Mouse (Mus musculus) bone marrow macrophage, adult 2 months (primary cell): ENCODE data around the gene Srgap3.

Experiments used
- CTCF ChIP-seq: IDR thresholded peaks from 2 replicates; pipeline ENCODE4 v1.5.1; 2012; ENCODE audit warnings: low read depth, mild to moderate bottlenecking, low read length, moderate library complexity
- POLR2A ChIP-seq: IDR thresholded peaks from 2 replicates; pipeline ENCODE4 v1.6.1; 2012; ENCODE audit warnings: mild to moderate bottlenecking, low read depth, low read length, borderline replicate concordance

DNA sequence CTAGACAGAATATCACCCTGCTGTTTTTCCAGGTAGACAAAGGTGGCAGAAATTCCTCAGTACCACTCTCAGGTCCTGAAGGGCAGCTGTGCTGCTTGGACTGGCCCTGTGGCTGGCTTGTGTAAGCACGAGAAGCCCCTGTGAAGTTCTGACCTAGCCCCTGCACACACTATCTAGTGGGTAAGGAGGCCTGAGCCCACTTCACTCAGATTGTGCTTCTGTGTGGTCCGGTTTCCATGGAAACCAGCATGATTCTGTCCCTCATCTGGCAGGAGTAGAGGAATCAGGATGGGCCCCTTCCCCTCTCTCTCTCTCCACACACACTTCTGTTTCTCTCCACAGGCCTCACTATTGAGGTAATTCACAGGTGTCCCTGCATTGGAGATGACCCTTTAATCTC, 212.0 kb downstream of the Srgap3 start:
- TF ChIP-seq CTCF (no peak), POLR2A (no peak)
